Mouse (Mus musculus) ES-E14 (cell line): ENCODE results near the gene Lrrc28. TPM values are rescaled to one million over a fixed set of nuclear protein-coding genes. Genes with fewer than 3 reads are reported as not detected.

Experiments used
- DNase-seq: peaks from one replicate; pipeline ENCODE4 v3.0.0-alpha.2; 2013; ENCODE audit warnings: low read depth, low spot score
- H3K27ac ChIP-seq: 2 replicates; pipeline ENCODE4 v1.5.1; 2012; ENCODE audit warnings: low read depth, mild to moderate bottlenecking, low read length, moderate library complexity, mixed read lengths; ENCODE audit not compliant: poor library complexity, insufficient read depth, severe bottlenecking
- H3K36me3 ChIP-seq: 2 replicates; pipeline ENCODE4 v1.6.1; 2012; ENCODE audit warnings: mild to moderate bottlenecking, low read length, moderate library complexity, mixed read lengths; ENCODE audit not compliant: control insufficient read depth, poor library complexity, insufficient read depth, severe bottlenecking
- H3K4me1 ChIP-seq, 2 experiments: fragments of 150-350 bp in 1 of 2; sonication (generic) in 1 of 2; 2 replicates each; pipeline ENCODE4 v1.6.1; 2012; ENCODE audit warnings: low read length in 2 of 2, mild to moderate bottlenecking in 1 of 2, mixed read lengths in 1 of 2; ENCODE audit not compliant: control insufficient read depth in 2 of 2, insufficient read depth in 2 of 2, poor library complexity in 1 of 2
- H3K4me3 ChIP-seq, 2 experiments: fragments of 150-350 bp in 1 of 2; sonication (generic) in 1 of 2; 2 replicates each; pipeline ENCODE4 v1.5.1; 2012; ENCODE audit warnings: low read length in 2 of 2, low read depth in 1 of 2, mild to moderate bottlenecking in 1 of 2, mixed read lengths in 1 of 2; ENCODE audit not compliant: insufficient read depth in 1 of 2, poor library complexity in 1 of 2, severe bottlenecking in 1 of 2
- H3K9ac ChIP-seq: 2 replicates; pipeline ENCODE4 v1.6.1; 2012; ENCODE audit warnings: low read depth, mild to moderate bottlenecking, low read length, mixed read lengths; ENCODE audit not compliant: poor library complexity, insufficient read depth, severe bottlenecking
- H3K9me3 ChIP-seq: fragments of 150-350 bp; sonication (generic); 2 replicates; pipeline ENCODE4 v1.6.1; 2012; ENCODE audit warnings: low read depth, mild to moderate bottlenecking, low read length; ENCODE audit not compliant: control insufficient read depth, insufficient read depth
- CHD2 ChIP-seq: IDR thresholded peaks from 2 replicates; pipeline ENCODE4 v1.6.1; 2014; ENCODE audit warnings: mild to moderate bottlenecking, low read depth, low read length, inconsistent platforms
- HCFC1 ChIP-seq: IDR thresholded peaks from 2 replicates; pipeline ENCODE4 v1.6.1; 2012; ENCODE audit warnings: low read length, inconsistent platforms, borderline replicate concordance; ENCODE audit not compliant: insufficient read depth
- MAFK ChIP-seq: IDR thresholded peaks from 2 replicates; pipeline ENCODE4 v1.6.1; 2014; ENCODE audit warnings: mild to moderate bottlenecking, low read depth, low read length, inconsistent platforms; ENCODE audit not compliant: insufficient read depth
- ZC3H11A ChIP-seq: IDR thresholded peaks from 2 replicates; pipeline ENCODE4 v1.6.1; 2012; ENCODE audit warnings: low read depth, mild to moderate bottlenecking, inconsistent platforms, low read length, borderline replicate concordance
- ZNF384 ChIP-seq: IDR thresholded peaks from 2 replicates; pipeline ENCODE4 v1.6.1; 2012; ENCODE audit warnings: low read depth, low read length, inconsistent platforms
- in situ Hi-C, 2 experiments: fragments of 600-800 bp; cut with MboI; formaldehyde crosslinking; loops; one replicate each; pipeline ENCODE4 v1.15.1; 2025; ENCODE audit warnings: low sequenced_read_pairs in 2 of 2, inconsistent platforms in 1 of 2; ENCODE audit not compliant: unreplicated experiment in 2 of 2
- total RNA-seq: library from RNA; depleted of rRNA; stranded (reverse); fragments of 300-350 nt; gene quantifications from 2 replicates; pipeline ENCODE4 v1.2.3, GENCODE M21; 2012

Lrrc28 gene
- total RNA-seq, 1 experiment = 25.0 TPM

DNA sequence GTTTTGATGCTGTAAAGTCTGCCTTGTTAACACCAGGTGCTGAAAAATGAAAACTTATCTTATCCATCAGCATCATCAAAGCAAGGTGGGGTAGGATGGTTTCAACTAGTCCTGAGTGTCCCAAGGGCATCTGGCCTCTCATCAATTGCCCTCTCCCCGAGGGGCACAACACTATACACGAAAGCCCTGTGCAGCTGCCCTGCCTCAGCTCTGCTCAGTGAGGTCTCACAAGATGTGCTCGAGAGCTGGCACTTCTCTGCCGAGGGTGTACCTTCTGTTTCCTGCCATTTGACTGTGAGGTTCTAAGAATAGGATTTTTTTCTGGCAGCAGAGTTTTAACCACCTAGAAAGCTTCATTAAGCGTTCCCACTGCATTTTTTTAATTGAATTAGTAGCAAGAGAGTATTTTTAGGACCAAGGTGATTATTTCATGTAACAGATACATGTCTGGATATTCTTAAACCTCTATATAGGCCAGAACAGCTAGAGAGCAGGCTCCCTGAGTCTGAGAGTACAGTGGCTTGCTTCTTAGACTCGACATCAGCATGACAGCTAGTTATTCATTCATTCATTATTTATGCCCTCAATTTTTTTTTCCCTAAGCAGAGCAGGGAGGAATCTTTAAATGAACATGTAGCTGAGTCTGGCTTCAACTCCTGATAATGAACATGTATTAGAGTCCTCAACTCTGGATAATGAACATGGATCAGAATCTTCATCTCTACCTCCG lies 141.6 kb downstream of the Lrrc28 start:
- Histone ChIP-seq H3K9me3 (no peaks in the 10 kb centered on the region), H3K9ac (no peak overlapping the region), H3K4me1 (no peaks in the 10 kb centered on the region), H3K4me3 (no peak overlapping the region), H3K36me3 (no peaks in the 10 kb centered on the region), H3K27ac (no peak overlapping the region)
- DNase-seq = no peak
- no peak for TF ChIP-seq ZNF384
- TF ChIP-seq HCFC1 = no peak
- TF ChIP-seq MAFK = no peak
- TF ChIP-seq ZC3H11A = no peak
- TF ChIP-seq CHD2 = no peak
- in situ Hi-C loops = no loop called here

DNA sequence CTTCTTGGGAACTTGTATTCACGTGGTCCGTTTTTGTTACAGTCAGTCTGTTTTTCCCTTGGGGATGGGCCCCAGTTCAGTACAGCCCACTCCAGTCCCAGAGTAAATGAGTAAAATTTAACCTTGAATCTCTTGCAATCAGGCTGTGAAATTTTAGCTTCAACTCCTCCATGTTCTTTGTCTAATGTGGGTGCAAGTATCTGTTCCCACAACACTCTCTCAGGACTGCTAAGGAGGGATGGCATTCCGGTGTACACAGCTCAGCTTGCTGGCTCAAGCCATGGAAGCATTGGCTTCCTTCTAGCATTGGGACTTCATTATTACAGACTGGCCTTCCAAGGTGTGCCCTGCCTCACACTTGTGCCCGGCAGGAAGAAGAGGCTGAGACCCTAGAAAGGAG lies 142.4 kb downstream of the Lrrc28 start:
- Histone ChIP-seq H3K9ac (no peak overlapping the region), H3K4me3 (no peak overlapping the region), H3K4me1 (no peaks in the 10 kb centered on the region), H3K27ac (no peak overlapping the region), H3K36me3 (no peaks in the 10 kb centered on the region), H3K9me3 (no peaks in the 10 kb centered on the region)
- TF ChIP-seq ZNF384 = no peak
- no peak for TF ChIP-seq HCFC1
- TF ChIP-seq MAFK = no peak
- in situ Hi-C loops = no loop called here
- no peak for DNase-seq

DNA sequence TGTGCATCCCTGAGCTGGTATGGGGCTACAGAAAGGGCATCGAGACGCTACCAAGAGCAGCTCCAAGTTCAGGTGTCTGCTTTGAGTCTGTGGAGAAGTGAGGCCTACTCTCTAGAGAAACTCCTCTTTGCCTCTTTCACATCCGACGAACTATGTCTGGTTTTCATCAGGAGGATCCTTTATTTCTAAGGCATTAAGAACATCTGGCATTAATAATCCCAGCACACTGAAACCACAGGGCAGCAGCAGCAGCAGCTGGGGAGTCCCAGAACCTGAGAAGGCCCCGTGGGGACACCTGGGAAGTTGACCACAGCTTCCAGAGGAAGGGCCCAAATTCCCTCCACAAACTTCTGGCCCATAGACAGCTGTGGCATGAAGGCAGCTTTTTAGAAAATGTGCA lies 144.2 kb downstream of the Lrrc28 start:
- H3K9ac ChIP-seq = no peak overlapping the region
- no peaks in the 10 kb centered on the region for H3K9me3 ChIP-seq
- H3K27ac ChIP-seq = no peak overlapping the region
- TF ChIP-seq CHD2 (no peak), MAFK (no peak)
- H3K36me3 ChIP-seq = no peaks in the 10 kb centered on the region
- DNase-seq = no peak
- in situ Hi-C loops = no loop called here
- no peak overlapping the region for H3K4me3 ChIP-seq
- H3K4me1 ChIP-seq = no peaks in the 10 kb centered on the region

GRCm38 (mm10) chr7:67500076-67500828 lies 144.8 kb downstream of the Lrrc28 start:
- no peak for TF ChIP-seq HCFC1
- TF ChIP-seq CHD2 = no peak
- no peak for TF ChIP-seq ZNF384
- TF ChIP-seq MAFK = no peak
- no peak for TF ChIP-seq ZC3H11A
- in situ Hi-C loops = no loop called here
- H3K4me3 ChIP-seq = no peak overlapping the region

GRCm38 (mm10) chr7:67499516-67499915 lies 145.6 kb downstream of the Lrrc28 start:
- no peak for DNase-seq
- no peaks in the 10 kb centered on the region for H3K9me3 ChIP-seq
- no peak overlapping the region for H3K9ac ChIP-seq
- H3K27ac ChIP-seq = no peak overlapping the region
- TF ChIP-seq ZC3H11A (no peak), HCFC1 (no peak), MAFK (no peak), CHD2 (no peak), ZNF384 (no peak)
- in situ Hi-C loops = no loop called here
- H3K36me3 ChIP-seq = no peaks in the 10 kb centered on the region
- no peak overlapping the region for H3K4me3 ChIP-seq
- H3K4me1 ChIP-seq = no peaks in the 10 kb centered on the region

More at GRCm38 (mm10) chr7:67500076-67500828, 144.8 kb downstream of the Lrrc28 start:
- H3K9ac ChIP-seq = no peak overlapping the region
- no peaks in the 10 kb centered on the region for H3K4me1 ChIP-seq
- no peaks in the 10 kb centered on the region for H3K9me3 ChIP-seq
- H3K27ac ChIP-seq = no peak overlapping the region
- DNase-seq = no peak
- no peaks in the 10 kb centered on the region for H3K36me3 ChIP-seq
